Mouse (Mus musculus): ENCODE measurements around the gene Mkrn3. TPM values are rescaled to one million over a fixed set of nuclear protein-coding genes. Genes with fewer than 3 reads are reported as not detected.

Mkrn3 gene
- total and polyA plus RNA-seq, 3 experiments: not detected

DNA sequence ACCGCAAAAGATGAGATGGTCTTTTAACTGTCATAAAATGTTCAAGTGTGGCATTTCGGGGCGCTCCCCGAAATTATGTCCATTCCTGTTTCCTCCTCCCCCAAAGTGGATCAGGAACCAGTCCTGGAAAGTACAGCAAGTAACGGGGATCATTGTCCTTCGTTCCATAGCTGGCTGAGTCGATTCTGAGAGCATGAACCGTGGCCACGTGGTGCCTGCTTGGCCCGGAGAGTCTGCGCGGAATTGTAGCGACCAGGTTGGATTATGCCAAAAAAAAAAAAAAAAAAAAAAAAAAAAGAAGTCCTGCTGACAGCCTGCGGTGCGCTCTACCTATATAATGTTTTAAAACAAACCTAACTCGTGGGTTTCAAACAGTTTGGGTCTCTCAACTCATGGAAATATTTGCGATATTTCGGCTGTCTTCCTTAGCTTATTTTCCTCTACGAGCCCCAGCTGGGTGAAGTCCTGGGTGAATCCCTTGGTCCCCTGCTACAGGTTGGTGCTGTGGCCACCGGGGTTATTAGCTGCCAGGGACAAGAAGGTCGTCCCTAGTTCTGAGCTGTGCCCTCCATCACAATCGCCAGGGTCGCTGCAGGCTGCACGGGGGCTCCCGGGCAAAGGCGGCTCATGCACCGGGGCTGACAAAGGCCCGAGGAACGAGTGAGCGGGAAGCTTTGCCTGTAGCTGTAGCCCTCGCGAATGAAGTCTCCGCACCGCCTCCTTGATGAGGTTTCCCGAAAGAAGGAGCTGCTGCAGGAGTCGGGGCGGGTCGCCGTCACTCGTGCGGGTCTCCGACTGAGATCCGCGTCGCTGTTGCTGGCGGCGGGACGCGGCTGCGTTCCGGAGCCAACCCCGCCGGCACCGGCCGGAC lies 43.3 kb upstream of the Mkrn3 start:
- TF ChIP-seq POLR2A (IDR thresholded peaks at IDR 0.05; ENCODE audit: control insufficient read depth in 1 of 2, insufficient read depth in 1 of 2, low read depth in 1 of 2, low read length in 2 of 2, poor library complexity in 1 of 2) (no peak), MAX (IDR thresholded peaks at IDR 0.05; ENCODE audit: low read length) (no peak), MXI1 (IDR thresholded peaks at IDR 0.05; ENCODE audit: low read depth, low read length) (no peak), ZKSCAN1 (IDR thresholded peaks at IDR 0.05; ENCODE audit: low read depth, low read length) (no peak), MYC (IDR thresholded peaks at IDR 0.05; ENCODE audit: low read depth, low read length) (no peak), E2F4 (IDR thresholded peaks at IDR 0.05; ENCODE audit: borderline replicate concordance, low read depth, low read length) (no peak), GABPA (IDR thresholded peaks at IDR 0.05; ENCODE audit: low read depth, low read length) (no peak), NELFE (IDR thresholded peaks at IDR 0.05; ENCODE audit: low read depth, low read length) (no peak), ZNF384 (IDR thresholded peaks at IDR 0.05; ENCODE audit: low read depth, low read length) (no peak), MAZ (IDR thresholded peaks at IDR 0.05; ENCODE audit: low read depth, low read length) (no peak), TCF12 (IDR thresholded peaks at IDR 0.05; ENCODE audit: low read depth, low read length) (no peak)
- DNase-seq (ENCODE audit: low read depth, low spot score): no peak
- H3K4me3 ChIP-seq (ENCODE audit: control insufficient read depth in 1 of 2, insufficient read depth in 1 of 2, low read depth in 2 of 2, low read length in 2 of 2): no peak overlapping the region
- H3K36me3 ChIP-seq (ENCODE audit: control insufficient read depth in 1 of 2, insufficient read depth in 2 of 2, low read length in 2 of 2): no peaks in the 10 kb centered on the region
- H3K27ac ChIP-seq (ENCODE audit: control insufficient read depth, low read depth, low read length): no peak overlapping the region
- no peaks in the 10 kb centered on the region for H3K27me3 ChIP-seq (ENCODE audit: control insufficient read depth in 1 of 2, insufficient read depth in 2 of 2, low read length in 2 of 2)
- no peaks in the 10 kb centered on the region for H3K4me1 ChIP-seq (ENCODE audit: control insufficient read depth in 1 of 2, insufficient read depth in 2 of 2, low read length in 2 of 2)
- H3K9ac ChIP-seq (ENCODE audit: control insufficient read depth, low read depth, low read length, poor library complexity, severe bottlenecking): no peak overlapping the region
- no peaks in the 10 kb centered on the region for H3K79me2 ChIP-seq (ENCODE audit: control insufficient read depth, insufficient read depth, low read length, poor library complexity)
- H3K9me3 ChIP-seq (replicated peaks; ENCODE audit: insufficient read depth, low read length): no peaks in the 10 kb centered on the region

DNA sequence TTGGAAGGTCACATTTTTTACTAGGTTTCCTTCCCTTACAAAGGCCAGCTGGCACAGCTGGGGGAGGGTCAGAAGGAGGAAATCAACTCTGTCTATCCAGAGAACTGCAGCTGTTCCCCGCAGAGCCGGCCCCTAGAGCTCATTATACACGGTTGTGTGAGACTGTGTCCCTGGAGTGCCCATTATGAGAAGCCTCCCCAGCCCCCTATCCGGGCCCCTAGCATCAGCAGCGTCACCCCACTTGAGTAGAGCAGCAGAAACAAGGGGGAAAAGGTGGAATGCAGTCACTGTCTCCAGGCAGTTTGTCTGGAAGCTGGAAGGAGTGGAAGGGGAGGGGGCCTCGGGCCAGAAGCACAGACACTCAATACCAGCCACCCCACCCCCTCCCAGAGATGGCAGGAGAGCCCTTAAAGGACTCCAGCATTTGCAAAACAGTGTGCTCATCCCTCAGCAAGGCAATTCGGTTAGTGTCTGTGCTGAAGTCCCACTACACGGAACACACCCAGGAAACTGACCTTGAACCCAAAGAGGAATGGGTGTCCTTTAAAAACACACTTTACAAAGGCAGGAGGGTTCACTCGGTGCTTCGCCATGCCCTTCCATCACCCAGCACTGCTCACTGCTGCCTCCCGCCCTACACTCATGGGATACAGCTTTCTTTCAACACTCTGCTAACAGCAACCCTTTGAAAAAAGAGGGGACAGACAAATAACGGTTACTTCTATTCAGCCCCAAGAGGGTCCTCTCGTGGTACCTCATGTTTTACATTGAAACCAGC lies 42.5 kb upstream of the Mkrn3 start:
- no peak overlapping the region for H3K4me3 ChIP-seq (ENCODE audit: control insufficient read depth in 1 of 2, insufficient read depth in 1 of 2, low read depth in 2 of 2, low read length in 2 of 2)
- DNase-seq (ENCODE audit: low read depth, low spot score): no peak
- no peak for TF ChIP-seq NELFE (IDR thresholded peaks at IDR 0.05; ENCODE audit: low read depth, low read length)
- TF ChIP-seq MAFK (IDR thresholded peaks at IDR 0.05; ENCODE audit: borderline replicate concordance, low read depth, low read length): no peak
- no peak for TF ChIP-seq MYC (IDR thresholded peaks at IDR 0.05; ENCODE audit: low read depth, low read length)
- TF ChIP-seq ZNF384 (IDR thresholded peaks at IDR 0.05; ENCODE audit: low read depth, low read length): no peak
- no peak for TF ChIP-seq MAX (IDR thresholded peaks at IDR 0.05; ENCODE audit: low read length)
- TF ChIP-seq GABPA (IDR thresholded peaks at IDR 0.05; ENCODE audit: low read depth, low read length): no peak
- no peak for TF ChIP-seq MAZ (IDR thresholded peaks at IDR 0.05; ENCODE audit: low read depth, low read length)
- no peak for TF ChIP-seq CTCF (IDR thresholded peaks at IDR 0.05 in 2 of 3, conservative IDR thresholded peaks at IDR 0.05 in 1 of 3; ENCODE audit: control insufficient read depth in 1 of 3, insufficient read depth in 1 of 3, low read depth in 2 of 3, low read length in 3 of 3, poor library complexity in 1 of 3, severe bottlenecking in 1 of 3)
- no peaks in the 10 kb centered on the region for H3K36me3 ChIP-seq (ENCODE audit: control insufficient read depth in 1 of 2, insufficient read depth in 2 of 2, low read length in 2 of 2)
- H3K9ac ChIP-seq (ENCODE audit: control insufficient read depth, low read depth, low read length, poor library complexity, severe bottlenecking): no peak overlapping the region
- no peak overlapping the region for H3K27ac ChIP-seq (ENCODE audit: control insufficient read depth, low read depth, low read length)
- no peaks in the 10 kb centered on the region for H3K4me1 ChIP-seq (ENCODE audit: control insufficient read depth in 1 of 2, insufficient read depth in 2 of 2, low read length in 2 of 2)
- H3K27me3 ChIP-seq (ENCODE audit: control insufficient read depth in 1 of 2, insufficient read depth in 2 of 2, low read length in 2 of 2): no peaks in the 10 kb centered on the region
- H3K79me2 ChIP-seq (ENCODE audit: control insufficient read depth, insufficient read depth, low read length, poor library complexity): no peaks in the 10 kb centered on the region
- no peaks in the 10 kb centered on the region for H3K9me3 ChIP-seq (replicated peaks; ENCODE audit: insufficient read depth, low read length)
